Mouse (Mus musculus) CD4-positive, CD25-positive, alpha-beta regulatory T cell, adult 4 months (primary cell): ENCODE data around the gene Tubb4a. TPM values are rescaled to one million over a fixed set of nuclear protein-coding genes. Genes with fewer than 3 reads are reported as not detected.

ENCODE experiments used
- ATAC-seq: one replicate; pipeline ENCODE4 v1.8.0; 2017
- polyA plus RNA-seq, 2 experiments: library from polyadenylated mRNA; unstranded; fragments of 100-300 nt; shearing (Covaris generic); gene quantifications; one replicate each; pipeline ENCODE4 v1.2.1; 2017

Gene Tubb4a
- polyA plus RNA-seq, 2 experiments from 2014 or later, result 4.3 to 7.8 TPM

DNA sequence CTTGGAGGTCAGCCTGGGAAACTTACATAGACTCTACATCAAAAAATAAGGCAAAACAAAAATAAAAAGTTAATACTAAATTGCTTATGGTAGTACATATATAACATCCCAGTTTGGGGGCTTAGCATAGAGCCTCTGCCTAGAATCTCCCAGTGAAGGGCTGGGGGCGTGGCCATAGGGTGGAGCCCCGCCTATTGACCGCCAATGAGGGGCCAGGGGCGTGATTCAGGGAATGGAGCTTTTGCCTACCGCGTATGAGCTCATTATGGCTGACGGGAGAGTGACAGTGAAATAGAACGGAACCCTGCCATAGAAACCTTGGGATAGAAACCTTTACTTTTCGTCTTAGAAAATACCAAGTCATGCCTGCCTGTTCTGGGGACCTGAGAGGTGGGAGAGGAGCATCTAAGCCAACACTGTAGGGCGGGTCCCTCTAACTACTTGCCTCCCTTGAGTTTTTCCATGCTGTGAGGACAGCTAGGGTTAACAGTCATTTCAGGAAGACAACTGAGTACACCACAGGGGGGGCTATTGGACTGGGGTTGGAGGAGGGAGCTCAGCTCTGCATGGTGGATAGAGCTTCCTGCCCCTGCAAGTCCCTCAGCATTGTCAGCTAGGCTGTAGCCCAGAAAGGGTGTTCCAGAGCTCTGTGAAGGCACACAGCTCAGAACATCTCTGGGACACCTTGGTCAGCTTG is 12.2 kb upstream of the Tubb4a start:
- no peak for ATAC-seq

DNA sequence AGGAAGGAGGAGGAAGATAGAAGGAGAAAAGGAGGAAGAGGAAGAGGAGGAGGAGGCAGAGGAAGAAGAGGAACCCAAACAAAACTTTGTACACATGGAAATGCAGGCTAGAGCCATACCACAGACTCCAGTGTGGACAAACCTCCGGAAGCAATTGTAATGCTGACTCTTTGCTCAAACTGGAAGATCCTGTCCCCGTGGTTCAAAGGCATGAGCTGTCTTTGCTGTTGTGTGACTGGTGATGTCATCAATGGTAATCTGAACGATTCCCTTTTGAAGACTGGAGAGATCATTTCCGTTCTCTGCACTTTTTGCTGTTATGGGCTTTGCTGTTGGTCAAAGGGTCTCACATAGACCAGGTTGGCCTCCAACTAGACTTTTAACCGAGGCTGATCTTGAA is 10.7 kb upstream of the Tubb4a start:
- no peak for ATAC-seq

DNA sequence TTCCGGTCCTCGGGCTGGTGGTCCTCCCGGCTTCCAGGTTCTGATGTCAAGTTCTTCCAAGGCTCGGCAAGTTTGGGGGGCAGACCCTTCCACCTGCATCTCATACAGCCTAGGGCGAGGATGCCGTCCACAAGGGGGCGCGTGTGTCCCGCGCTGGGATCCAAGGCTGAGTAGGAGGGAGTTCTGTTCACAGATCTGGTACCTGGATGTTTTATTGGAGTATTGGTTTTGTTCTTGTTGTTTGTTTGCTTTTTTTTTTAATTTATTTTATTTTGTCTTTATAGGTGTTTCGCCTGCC is 9.0 kb upstream of the Tubb4a start:
- ATAC-seq, result peak; percentile 84

GRCm38 (mm10) chr17:57095855-57096622 is 8.5 kb upstream of the Tubb4a start:
- peak; percentile 54 for ATAC-seq

DNA sequence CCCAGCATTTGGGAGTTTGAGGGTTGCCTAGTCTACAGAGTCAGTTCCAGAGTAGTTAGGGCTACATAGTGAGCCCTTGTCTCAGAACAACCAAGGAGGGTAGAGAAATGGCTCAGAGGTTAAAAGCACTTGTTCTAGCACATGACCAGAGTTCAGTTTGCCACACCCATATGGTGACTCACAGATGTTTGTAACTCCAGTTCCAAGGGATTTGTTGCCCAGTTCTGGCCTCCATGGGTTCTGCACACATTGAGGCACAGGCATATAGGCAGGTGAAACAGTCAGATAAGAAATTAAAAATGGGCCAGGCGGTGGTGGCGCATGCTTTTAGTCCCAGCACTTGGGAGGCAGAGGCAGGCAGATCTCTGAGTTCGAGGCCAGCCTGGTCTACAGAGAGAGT is 6.6 kb upstream of the Tubb4a start:
- ATAC-seq, result no peak

GRCm38 (mm10) chr17:57085970-57086757 is 1.4 kb downstream of the Tubb4a start:
- ATAC-seq, result no peak

GRCm38 (mm10) chr17:57082481-57082880 is 5.1 kb downstream of the Tubb4a start:
- ATAC-seq, result no peak

DNA sequence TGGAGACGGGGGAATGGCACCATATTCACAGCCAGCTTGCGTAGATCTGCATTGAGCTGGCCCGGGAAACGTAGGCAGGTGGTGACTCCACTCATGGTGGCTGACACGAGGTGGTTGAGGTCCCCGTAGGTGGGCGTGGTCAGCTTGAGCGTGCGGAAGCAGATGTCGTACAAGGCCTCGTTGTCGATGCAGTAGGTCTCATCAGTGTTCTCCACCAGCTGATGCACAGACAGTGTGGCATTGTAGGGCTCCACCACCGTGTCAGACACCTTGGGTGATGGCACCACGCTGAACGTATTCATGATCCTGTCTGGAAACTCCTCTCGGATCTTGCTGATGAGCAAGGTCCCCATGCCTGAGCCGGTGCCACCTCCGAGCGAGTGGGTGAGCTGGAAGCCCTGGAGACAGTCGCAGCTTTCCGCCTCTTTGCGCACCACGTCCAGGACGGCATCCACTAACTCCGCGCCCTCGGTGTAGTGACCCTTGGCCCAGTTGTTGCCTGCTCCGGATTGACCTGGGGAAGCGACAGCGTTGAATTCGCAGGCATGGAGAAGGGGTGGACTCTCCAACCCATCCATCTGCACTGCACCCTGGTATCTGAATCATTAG is 6.2 kb downstream of the Tubb4a start:
- ATAC-seq, result no peak

GRCm38 (mm10) chr17:57079919-57080318 is 7.7 kb downstream of the Tubb4a start:
- ATAC-seq, result no peak

DNA sequence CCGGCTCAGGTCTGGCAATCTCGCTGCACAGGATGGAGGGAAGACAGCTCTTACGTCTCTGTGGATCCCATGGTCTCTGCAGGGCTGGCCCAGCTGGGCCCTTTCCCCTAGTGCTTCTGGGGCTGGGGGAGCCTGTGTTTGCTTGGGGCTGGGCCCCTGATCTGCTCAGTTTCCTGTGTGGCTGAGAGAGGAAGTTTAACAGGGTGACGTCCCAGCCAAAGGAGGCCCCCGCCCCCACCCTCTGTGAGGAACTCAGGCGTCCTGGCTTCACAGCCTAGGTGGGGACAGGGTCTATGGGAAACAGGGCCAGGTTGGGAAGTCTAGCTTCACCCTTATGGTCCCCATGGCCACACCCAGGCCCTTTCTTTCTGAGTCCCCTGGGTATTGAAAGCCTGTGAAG is 9.2 kb downstream of the Tubb4a start, which contains the start of gene Dennd1c:
TSS of gene Dennd1c (minus strand) at position 179 of the 400 bp plus-strand sequence.
- peak; percentile 97 for ATAC-seq

DNA sequence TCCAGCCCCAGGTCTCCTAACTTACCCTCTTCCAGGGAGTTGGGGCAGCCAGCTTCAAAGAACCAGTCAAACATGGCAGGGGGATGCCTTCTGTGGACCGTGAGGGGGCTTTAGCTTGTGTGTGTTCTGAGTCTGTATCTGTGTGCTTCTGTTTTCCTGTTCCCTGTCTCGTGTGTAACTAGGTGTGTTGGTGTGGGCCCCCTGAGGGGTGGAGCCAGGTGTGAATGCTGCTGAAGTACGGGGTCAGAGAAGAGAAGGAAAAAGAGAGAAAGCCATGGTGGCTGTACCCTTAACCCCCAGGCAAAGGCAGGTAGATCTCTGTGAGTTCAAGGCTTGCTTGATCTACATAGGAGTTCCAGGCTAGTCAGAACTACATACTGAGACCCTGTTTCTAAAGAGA is 10.7 kb downstream of the Tubb4a start:
- ATAC-seq, result no peak

DNA sequence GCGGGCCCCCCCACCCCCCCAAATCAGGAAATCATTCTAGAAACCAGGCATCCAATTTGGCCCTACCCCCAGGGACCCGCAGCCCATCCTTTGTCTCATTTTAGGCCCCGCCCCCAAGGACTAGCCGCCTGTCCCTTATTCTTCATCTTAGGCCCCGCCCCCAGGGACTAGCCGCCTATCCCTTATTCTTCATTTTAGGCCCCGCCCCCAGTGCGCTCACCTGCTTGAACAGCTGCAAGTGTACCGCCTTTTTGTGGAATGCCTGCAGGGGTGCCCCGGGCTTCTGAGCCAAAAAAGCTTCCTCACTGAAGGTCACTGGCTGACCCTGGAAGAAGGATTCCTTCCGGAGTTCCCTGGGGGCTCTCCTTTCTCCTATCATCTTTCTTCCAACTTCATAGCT is 16.9 kb downstream of the Tubb4a start:
- ATAC-seq, result no peak

GRCm38 (mm10) chr17:57070272-57070671 is 17.3 kb downstream of the Tubb4a start:
- ATAC-seq, result no peak

- no peak for ATAC-seq
Observed at GRCm38 (mm10) chr17:57066908-57067307, 20.7 kb downstream of the Tubb4a start.

- ATAC-seq, result no peak
Observed at GRCm38 (mm10) chr17:57063031-57063430, 24.6 kb downstream of the Tubb4a start.

- ATAC-seq, result no peak
Observed at GRCm38 (mm10) chr17:57062548-57062947, 25.0 kb downstream of the Tubb4a start.

DNA sequence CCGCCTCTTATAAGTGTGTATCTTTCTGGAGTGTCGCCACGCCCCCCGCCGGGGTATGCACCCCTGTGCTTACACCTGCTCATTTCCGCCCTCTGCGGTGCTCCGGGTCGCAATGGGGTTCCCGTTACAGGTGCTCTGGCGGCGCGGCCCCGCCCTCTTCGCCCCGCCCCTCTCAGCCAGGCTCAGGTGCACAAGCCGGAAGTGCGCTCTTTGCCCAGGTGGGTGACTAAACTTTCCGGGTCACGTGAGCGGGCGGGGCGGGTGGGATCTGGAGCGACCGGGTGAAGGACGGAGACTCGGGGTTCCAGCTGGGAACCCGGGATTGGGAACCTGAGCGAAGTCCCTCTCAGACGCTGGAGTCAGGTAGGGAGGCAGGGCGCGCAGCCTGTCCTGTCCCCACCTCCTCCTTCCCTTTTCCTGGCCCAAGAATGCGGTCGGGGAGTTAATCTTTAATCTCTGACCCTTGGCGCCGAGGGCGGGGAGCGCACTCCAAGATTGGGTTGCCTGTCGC is 25.5 kb downstream of the Tubb4a start:
- no peak for ATAC-seq

GRCm38 (mm10) chr17:57061069-57061468 is 26.5 kb downstream of the Tubb4a start:
- ATAC-seq, result peak; percentile 13

GRCm38 (mm10) chr17:57060231-57060801 is 27.3 kb downstream of the Tubb4a start:
- ATAC-seq, result peak; percentile 86

DNA sequence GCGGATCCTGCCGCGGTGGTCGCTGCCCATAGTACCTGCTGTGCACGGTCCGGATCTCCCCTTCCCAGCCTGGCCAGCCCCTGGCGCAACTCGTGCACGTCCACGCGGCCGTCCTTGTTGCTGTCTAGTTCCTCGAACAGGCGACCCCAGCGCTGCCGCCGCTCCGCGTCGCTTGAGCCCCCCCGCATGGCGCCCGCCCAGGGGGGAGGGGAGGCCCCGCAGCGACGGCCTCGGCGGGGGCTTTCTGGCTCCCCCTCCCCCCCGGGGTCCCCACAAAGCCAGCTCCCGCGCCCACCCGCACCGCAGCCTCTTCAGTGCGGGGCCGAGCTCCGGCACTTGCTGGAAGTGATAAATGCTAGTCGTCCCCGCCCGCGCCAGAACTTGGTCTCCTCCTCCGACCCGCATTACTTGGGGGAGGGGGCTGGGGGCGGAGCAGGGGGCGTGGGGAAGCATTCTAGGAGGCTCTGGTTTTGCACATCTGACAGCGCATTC is 28.1 kb downstream of the Tubb4a start, which contains the start of gene Slc25a23:
TSS of gene Slc25a23 (minus strand) at position 378 of the 492 bp plus-strand sequence.
- no peak for ATAC-seq

- no peak for ATAC-seq
Observed at GRCm38 (mm10) chr17:57058891-57059485, 28.6 kb downstream of the Tubb4a start, which contains the start of gene Crb3. Crb3 (plus strand) TSS chr17:57059105.

- no peak for ATAC-seq
Observed at GRCm38 (mm10) chr17:57056246-57056645, 31.3 kb downstream of the Tubb4a start.
